Mouse (Mus musculus) lung, embryonic 16.5 days (tissue): ENCODE measurements at regions not wholly inside any gene's neighbourhood (a gene's known extent, or its start where the extent isn't known, plus 50 kb on each side); places are given as distances from the start of the nearest gene placed in this dataset.

ENCODE experiments used
- ATAC-seq: fragments of 200-750 bp; cut with Nextera tagmentation; 2 replicates; pipeline ENCODE4 v1.8.0; 2017; ENCODE audit warnings: low read depth, mild to moderate bottlenecking, moderate library complexity
- H3K27ac ChIP-seq: fragments of 300-500 bp; sonication (generic); 2 replicates; pipeline ENCODE4 v1.5.1; 2014; ENCODE audit warnings: mild to moderate bottlenecking, control low read depth, low read length
- H3K27me3 ChIP-seq: fragments of 300-500 bp; sonication (generic); 2 replicates; pipeline ENCODE4 v1.6.1; 2014; ENCODE audit warnings: low read depth, low read length, mixed read lengths; ENCODE audit not compliant: control insufficient read depth, insufficient read depth
- H3K36me3 ChIP-seq: fragments of 300-500 bp; sonication (generic); 2 replicates; pipeline ENCODE4 v1.6.1; 2014; ENCODE audit warnings: low read length; ENCODE audit not compliant: control insufficient read depth, insufficient read depth
- H3K4me1 ChIP-seq: fragments of 300-500 bp; sonication (generic); replicated peaks from 2 replicates; pipeline ENCODE4 v1.6.1; 2014; ENCODE audit warnings: low read length, mixed read lengths; ENCODE audit not compliant: control insufficient read depth, insufficient read depth
- H3K4me2 ChIP-seq: fragments of 300-500 bp; sonication (generic); 2 replicates; pipeline ENCODE4 v1.6.1; 2014; ENCODE audit warnings: low read depth, low read length, control low read depth
- H3K4me3 ChIP-seq: fragments of 300-500 bp; sonication (generic); 2 replicates; pipeline ENCODE4 v1.5.1; 2014; ENCODE audit warnings: mild to moderate bottlenecking, low read length, control low read depth
- H3K9ac ChIP-seq: fragments of 300-500 bp; sonication (generic); 2 replicates; pipeline ENCODE4 v1.6.1; 2014; ENCODE audit warnings: low read length, control low read depth
- H3K9me3 ChIP-seq: fragments of 300-500 bp; sonication (generic); 2 replicates; pipeline ENCODE4 v1.6.1; 2016; ENCODE audit warnings: low read length; ENCODE audit not compliant: control insufficient read depth
- WGBS: fragments of 180-500 bp; shearing (Covaris S2); extraction: QIAGEN DNeasy Blood & Tissue Kit; methylation state at CpG from one replicate; pipeline ENCODE4 v1.1.7; 2014; 5-methylcytosine and 5-hydroxymethylcytosine counted together

DNA sequence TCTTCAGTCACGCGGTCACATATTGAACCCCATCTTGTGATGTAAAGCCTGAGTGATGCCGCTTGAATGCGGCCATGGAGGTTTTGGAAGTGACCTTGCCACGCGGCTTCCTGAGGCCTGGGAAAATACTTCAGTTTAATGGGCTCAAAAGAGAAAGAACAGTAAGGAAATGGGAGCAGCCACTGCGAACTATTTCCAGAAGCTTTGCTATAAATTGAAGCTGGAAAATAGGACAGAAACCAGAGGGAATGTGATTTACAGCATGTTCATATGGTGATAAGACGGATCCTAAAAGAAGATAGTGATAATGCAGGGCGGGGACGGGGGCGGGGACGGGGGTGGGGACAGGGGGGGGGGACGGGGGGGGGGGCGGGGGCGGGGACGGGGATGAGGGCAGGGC is 52.7 kb upstream of the Trpc4 start:
- Histone ChIP-seq H3K27ac (no peak overlapping the region), H3K4me3 (no peak overlapping the region), H3K9me3 (no peaks in the 10 kb centered on the region), H3K27me3 (no peaks in the 10 kb centered on the region), H3K4me2 (no peak overlapping the region), H3K4me1 (no peaks in the 10 kb centered on the region), H3K36me3 (no peaks in the 10 kb centered on the region), H3K9ac (no peak overlapping the region)
- WGBS: 79% methylated on average over 8 of the region's 16 CpGs
- ATAC-seq: no peak

DNA sequence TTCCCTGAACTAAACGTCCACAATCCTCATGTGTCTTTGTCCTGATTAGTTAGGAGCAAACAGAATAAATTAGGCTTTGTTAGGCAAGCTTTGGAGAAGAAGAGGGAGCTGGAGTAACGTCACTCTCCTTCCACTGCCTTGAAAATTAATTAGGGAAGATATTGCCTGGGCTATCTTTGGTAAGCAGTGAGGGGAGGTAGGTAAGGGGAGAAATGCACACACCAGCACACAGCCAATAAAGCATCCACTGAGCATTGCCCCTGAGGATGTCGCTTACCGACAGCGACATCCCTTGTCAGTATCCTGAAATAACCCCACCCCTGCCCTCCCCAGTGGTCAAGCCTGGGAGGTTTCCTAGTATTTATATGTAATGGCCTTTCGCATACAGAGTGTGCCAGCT is 72.2 kb upstream of the Trpc4 start:
- no peak for ATAC-seq
- no peaks in the 10 kb centered on the region for H3K9me3 ChIP-seq
- WGBS: 57% methylated on average over 6 of the region's 6 CpGs

DNA sequence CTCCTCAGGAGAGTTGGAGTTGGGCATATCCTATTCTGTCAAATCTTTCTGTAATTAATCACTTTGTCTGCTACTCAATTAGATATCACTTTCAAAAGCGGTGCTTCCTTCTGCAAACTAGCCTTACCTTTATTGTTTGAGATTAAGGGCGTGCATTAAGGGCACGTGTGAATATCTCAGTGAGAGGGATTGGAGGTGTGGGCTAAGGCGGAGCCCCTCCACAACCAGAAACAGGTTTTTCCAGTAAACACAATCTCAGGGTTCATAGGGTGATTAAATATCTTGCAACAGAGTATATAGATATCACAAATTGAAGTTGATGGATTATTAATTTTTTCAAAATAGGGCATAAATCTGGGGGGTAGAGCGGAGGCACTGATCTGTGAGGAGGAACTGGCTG is 79.4 kb upstream of the Trpc4 start:
- ATAC-seq: no peak
- no peaks in the 10 kb centered on the region for H3K36me3 ChIP-seq

More for the DNA sequence above, 72.2 kb upstream of the Trpc4 start:
- no peak overlapping the region for H3K9ac ChIP-seq
- no peaks in the 10 kb centered on the region for H3K4me1 ChIP-seq
- H3K4me3 ChIP-seq: no peak overlapping the region
- H3K27me3 ChIP-seq: no peaks in the 10 kb centered on the region
- no peak overlapping the region for H3K4me2 ChIP-seq
- H3K36me3 ChIP-seq: no peaks in the 10 kb centered on the region
- H3K27ac ChIP-seq: no peak overlapping the region

DNA sequence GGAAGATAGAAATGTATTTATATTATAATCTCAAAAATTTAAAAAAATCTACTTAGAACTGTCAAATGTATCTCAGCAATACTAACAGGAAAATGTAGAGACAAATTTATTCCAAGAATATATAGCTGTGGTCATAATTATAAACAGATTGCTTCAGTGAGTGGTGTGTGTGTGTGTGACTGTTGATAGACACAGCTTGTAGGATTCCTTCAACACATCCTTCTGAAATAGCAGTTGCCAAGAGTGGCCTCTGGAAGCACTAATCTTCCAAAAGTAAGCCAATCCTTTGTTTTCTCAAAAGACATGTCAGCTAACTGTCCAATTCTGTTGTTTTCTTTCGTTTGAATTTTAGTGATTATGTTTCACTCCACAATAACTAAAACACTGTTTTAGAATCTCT is 95.2 kb upstream of the Trpc4 start:
- peak; percentile 88 for ATAC-seq
- H3K9ac ChIP-seq: no peak overlapping the region
- H3K4me3 ChIP-seq: no peak overlapping the region
- no peak overlapping the region; the same call in 1 of the 2 replicates for H3K27ac ChIP-seq
- H3K4me2 ChIP-seq: no peak overlapping the region
- H3K36me3 ChIP-seq: no peaks in the 10 kb centered on the region
- 60% methylated on average over 1 of the region's 1 CpGs for WGBS
- H3K9me3 ChIP-seq: no peaks in the 10 kb centered on the region
- H3K27me3 ChIP-seq: no peaks in the 10 kb centered on the region
- H3K4me1 ChIP-seq: no peaks in the 10 kb centered on the region; the same call in 1 of the 2 replicates

More for the DNA sequence above, 79.4 kb upstream of the Trpc4 start:
- Histone ChIP-seq H3K9me3 (no peaks in the 10 kb centered on the region), H3K27me3 (no peaks in the 10 kb centered on the region), H3K27ac (no peak overlapping the region), H3K9ac (no peak overlapping the region), H3K4me2 (no peak overlapping the region), H3K4me1 (no peaks in the 10 kb centered on the region), H3K4me3 (no peak overlapping the region)
- 52% methylated on average over 5 of the region's 5 CpGs for WGBS

DNA sequence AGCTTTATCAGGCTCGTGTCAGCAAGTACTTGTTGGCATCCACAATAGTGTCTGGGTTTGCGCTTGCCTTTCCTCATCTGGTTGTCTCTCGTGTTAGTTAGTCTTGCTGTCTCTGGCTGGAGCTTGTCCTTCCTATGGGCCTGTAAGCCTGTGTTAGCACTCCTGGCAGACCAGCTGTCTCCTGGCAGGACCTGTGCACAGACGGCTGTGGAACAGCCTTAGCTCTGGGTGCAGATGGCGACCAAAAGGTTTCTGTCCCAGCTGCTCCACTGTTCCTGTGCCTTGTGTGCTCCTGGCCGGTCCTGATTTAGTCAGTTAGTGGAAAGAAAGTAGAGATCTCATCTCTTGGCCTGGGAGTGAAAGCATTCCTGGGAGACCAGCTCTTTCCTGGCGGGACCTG is 101.5 kb upstream of the Trpc4 start:
- Histone ChIP-seq H3K4me3 (no peak overlapping the region), H3K9ac (no peak overlapping the region), H3K36me3 (no peaks in the 10 kb centered on the region), H3K9me3 (no peaks in the 10 kb centered on the region), H3K27me3 (no peaks in the 10 kb centered on the region), H3K4me2 (no peak overlapping the region), H3K4me1 (no peaks in the 10 kb centered on the region), H3K27ac (no peak overlapping the region)
- ATAC-seq: no peak
- WGBS: 81% methylated on average over 7 of the region's 7 CpGs

DNA sequence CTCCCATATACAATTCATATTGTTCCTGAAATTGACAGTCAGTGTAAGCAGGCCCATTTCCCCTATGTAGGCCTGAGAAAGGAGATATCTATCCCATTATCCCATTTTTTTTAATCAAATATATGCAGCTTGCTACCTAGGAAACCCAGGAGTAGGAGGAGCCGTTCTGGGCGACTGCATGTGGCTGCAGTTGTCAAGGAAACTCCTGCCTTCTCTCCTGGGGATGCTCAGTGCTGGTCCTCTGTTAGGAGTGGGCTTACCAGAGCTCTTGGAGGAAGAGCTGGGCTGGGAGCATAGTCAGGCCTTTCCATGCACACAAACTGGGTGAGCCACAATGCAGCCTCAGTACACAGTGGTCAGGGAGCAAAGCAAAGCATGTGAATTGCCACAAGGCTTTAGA is 106.5 kb upstream of the Trpc4 start:
- H3K4me3 ChIP-seq: no peak overlapping the region
- no peaks in the 10 kb centered on the region for H3K4me1 ChIP-seq
- WGBS: 47% methylated on average over 2 of the region's 2 CpGs
- no peaks in the 10 kb centered on the region for H3K36me3 ChIP-seq
- H3K4me2 ChIP-seq: no peak overlapping the region
- no peak overlapping the region for H3K27ac ChIP-seq
- H3K27me3 ChIP-seq: no peaks in the 10 kb centered on the region
- H3K9ac ChIP-seq: no peak overlapping the region
- no peak for ATAC-seq
- no peaks in the 10 kb centered on the region for H3K9me3 ChIP-seq

DNA sequence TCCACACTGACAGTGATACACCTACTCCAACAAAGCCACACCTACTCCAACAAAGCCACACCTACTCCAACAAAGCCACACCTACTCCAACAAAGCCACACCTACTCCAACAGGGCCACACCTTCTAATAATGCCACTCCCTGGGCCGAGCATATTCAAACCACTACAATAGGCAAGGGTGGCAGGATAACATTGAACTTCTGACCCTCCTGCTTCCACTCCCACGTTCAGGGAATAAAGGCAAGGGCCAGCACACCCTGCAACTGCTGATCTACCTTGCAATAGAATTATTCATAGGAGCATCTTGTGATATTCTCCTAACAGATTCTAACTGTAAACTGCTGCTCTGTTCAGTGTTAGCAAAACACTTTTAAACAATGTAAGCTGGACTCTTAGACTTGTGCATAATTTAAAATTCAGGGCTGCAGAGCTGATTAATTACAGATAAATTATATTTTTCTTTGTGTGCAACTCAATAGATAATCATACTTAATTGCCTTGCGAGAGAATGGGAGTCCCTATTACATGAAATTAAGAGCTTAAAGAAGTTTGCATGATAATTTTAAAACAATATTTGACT is 107.7 kb upstream of the Trpc4 start:
- 55% methylated on average over 3 of the region's 3 CpGs for WGBS
- Histone ChIP-seq H3K27me3 (no peaks in the 10 kb centered on the region), H3K36me3 (no peaks in the 10 kb centered on the region), H3K4me3 (no peak overlapping the region), H3K4me1 (no peaks in the 10 kb centered on the region), H3K9me3 (no peaks in the 10 kb centered on the region), H3K4me2 (no peak overlapping the region), H3K9ac (no peak overlapping the region), H3K27ac (no peak overlapping the region)
- ATAC-seq: no peak

DNA sequence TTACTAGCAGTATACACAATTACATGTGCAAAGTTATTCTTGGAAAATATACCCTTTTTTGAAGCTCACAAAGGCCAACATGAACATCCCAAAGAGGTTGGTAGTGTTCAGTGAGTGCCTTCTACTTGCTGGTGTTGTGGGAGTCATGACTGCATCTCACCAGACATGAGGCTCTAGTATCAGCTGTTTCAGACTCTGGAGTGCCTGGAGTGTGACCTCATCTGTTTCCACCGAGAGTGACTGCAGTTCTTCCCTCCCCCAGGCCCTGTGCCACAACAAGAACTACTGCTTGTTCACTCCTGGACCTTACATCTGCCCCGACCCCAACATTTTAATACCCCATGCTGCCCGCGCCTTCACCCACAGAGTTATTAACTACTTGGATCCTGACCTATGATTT is 128.5 kb upstream of the Trpc4 start:
- no peak overlapping the region for H3K4me2 ChIP-seq
- ATAC-seq: no peak
- no peak overlapping the region for H3K27ac ChIP-seq
- no peak overlapping the region for H3K9ac ChIP-seq
- H3K4me3 ChIP-seq: no peak overlapping the region
- 61% methylated on average over 4 of the region's 4 CpGs for WGBS
- no peaks in the 10 kb centered on the region for H3K4me1 ChIP-seq
- H3K9me3 ChIP-seq: no peaks in the 10 kb centered on the region
- H3K27me3 ChIP-seq: no peaks in the 10 kb centered on the region
- H3K36me3 ChIP-seq: no peaks in the 10 kb centered on the region

DNA sequence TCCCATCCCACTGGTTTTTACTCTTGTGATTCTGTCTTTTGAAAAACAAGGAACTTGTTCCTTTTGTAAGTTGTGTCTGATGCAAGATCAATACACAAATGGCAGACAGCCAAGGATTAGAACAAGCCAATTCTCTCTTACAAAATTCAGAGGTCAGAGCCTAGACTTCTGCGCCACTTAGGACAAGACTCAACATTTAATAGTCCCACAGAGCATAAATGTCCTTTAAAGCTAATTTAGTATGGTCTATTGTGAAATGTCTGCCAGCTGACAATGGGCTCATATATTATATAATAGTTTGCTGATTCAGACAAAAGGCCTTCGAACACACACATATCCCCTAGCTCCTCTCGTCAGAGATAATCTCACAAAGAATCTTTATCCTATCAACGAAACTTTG is 135.6 kb upstream of the Trpc4 start:
- H3K4me2 ChIP-seq: no peak overlapping the region
- no peaks in the 10 kb centered on the region for H3K36me3 ChIP-seq
- H3K9me3 ChIP-seq: no peaks in the 10 kb centered on the region
- no peak overlapping the region for H3K9ac ChIP-seq
- H3K27me3 ChIP-seq: no peaks in the 10 kb centered on the region
- 68% methylated on average over 4 of the region's 4 CpGs for WGBS
- H3K4me3 ChIP-seq: no peak overlapping the region
- ATAC-seq: 0 out of 2 replicates have a peak, but pooled peaks have one; percentile 51
- no peak overlapping the region for H3K27ac ChIP-seq
- H3K4me1 ChIP-seq: no peaks in the 10 kb centered on the region
